Mouse (Mus musculus) limb, embryonic 15.5 days (tissue): ENCODE results near the gene Sycp2l. TPM values are rescaled to one million over a fixed set of nuclear protein-coding genes. Genes with fewer than 3 reads are reported as not detected.

Experiments
- ATAC-seq: fragments of 200-750 bp; cut with Nextera tagmentation; 2 replicates; pipeline ENCODE4 v1.8.0; 2017; ENCODE audit warnings: low read depth, moderate TSS enrichment; ENCODE audit not compliant: insufficient number of reproducible peaks, low FRiP score, low TSS enrichment
- H3K27ac ChIP-seq: fragments of 300-500 bp; sonication (generic); 2 replicates; pipeline ENCODE4 v1.5.1; 2015; ENCODE audit warnings: moderate library complexity, mild to moderate bottlenecking, inconsistent platforms
- H3K27me3 ChIP-seq: fragments of 300-500 bp; sonication (generic); 2 replicates; pipeline ENCODE4 v1.6.1; 2015; ENCODE audit warnings: inconsistent platforms
- H3K36me3 ChIP-seq: fragments of 300-500 bp; sonication (generic); 2 replicates; pipeline ENCODE4 v1.6.1; 2015; ENCODE audit warnings: inconsistent platforms
- H3K4me1 ChIP-seq: fragments of 300-500 bp; sonication (generic); 2 replicates; pipeline ENCODE4 v1.6.1; 2015; ENCODE audit warnings: inconsistent platforms
- H3K4me2 ChIP-seq: fragments of 300-500 bp; sonication (generic); 2 replicates; pipeline ENCODE4 v1.6.1; 2015; ENCODE audit warnings: mild to moderate bottlenecking, inconsistent platforms
- H3K4me3 ChIP-seq: fragments of 300-500 bp; sonication (generic); 2 replicates; pipeline ENCODE4 v1.5.1; 2015; ENCODE audit warnings: mild to moderate bottlenecking, inconsistent platforms
- H3K9ac ChIP-seq: fragments of 300-500 bp; sonication (generic); 2 replicates; pipeline ENCODE4 v1.6.1; 2015; ENCODE audit warnings: inconsistent platforms
- H3K9me3 ChIP-seq: fragments of 300-500 bp; sonication (generic); 2 replicates; pipeline ENCODE4 v1.6.1; 2016; ENCODE audit warnings: inconsistent platforms
- WGBS: fragments of 180-500 bp; shearing (Covaris S2); methylation state at CpG from one replicate; pipeline ENCODE4 v1.1.7; 2015; 5-methylcytosine and 5-hydroxymethylcytosine counted together
- polyA plus RNA-seq: library from polyadenylated mRNA; unstranded; fragments of >200 nt; fragmentation: Nextera tagmentation; extraction: Ambion mirVana; gene quantifications from 2 replicates; pipeline ENCODE4 v1.2.1, GENCODE M21; 2015

Gene Sycp2l
- polyA plus RNA-seq, 1 experiment from 2014 or later: not detected

GRCm38 (mm10) chr13:41206241-41206640 is 92.1 kb downstream of the Sycp2l start:
- WGBS: 85% methylated on average over 5 of the region's 5 CpGs
- H3K36me3 ChIP-seq: no peaks in the 10 kb centered on the region

GRCm38 (mm10) chr13:41211276-41211675 is 97.2 kb downstream of the Sycp2l start:
- no peak overlapping the region for H3K27ac ChIP-seq
- H3K36me3 ChIP-seq: no peaks in the 10 kb centered on the region
- H3K27me3 ChIP-seq: peaks cover under 1% of the 10 kb centered on the region; the same call in 1 of the 2 replicates
- H3K4me1 ChIP-seq: no peaks in the 10 kb centered on the region
- H3K4me3 ChIP-seq: no peak overlapping the region
- 60% methylated on average over 4 of the region's 4 CpGs for WGBS
- H3K9me3 ChIP-seq: no peaks in the 10 kb centered on the region
- no peak for ATAC-seq
- H3K9ac ChIP-seq: no peak overlapping the region
- H3K4me2 ChIP-seq: no peak overlapping the region

More at GRCm38 (mm10) chr13:41206241-41206640, 92.1 kb downstream of the Sycp2l start:
- no peak overlapping the region for H3K4me2 ChIP-seq
- peaks cover 3% of the 10 kb centered on the region; the same call in 1 of the 2 replicates for H3K27me3 ChIP-seq
- ATAC-seq: no peak
- H3K4me1 ChIP-seq: peaks cover 9% of the 10 kb centered on the region; the same call in 1 of the 2 replicates
- no peak overlapping the region for H3K4me3 ChIP-seq
- no peak overlapping the region for H3K9ac ChIP-seq
- no peaks in the 10 kb centered on the region for H3K9me3 ChIP-seq
- H3K27ac ChIP-seq: no peak overlapping the region

- no peak overlapping the region for H3K27ac ChIP-seq
- no peaks in the 10 kb centered on the region for H3K9me3 ChIP-seq
- no peak overlapping the region for H3K4me2 ChIP-seq
- no peaks in the 10 kb centered on the region for H3K27me3 ChIP-seq
- no peak for ATAC-seq
- no peak overlapping the region for H3K9ac ChIP-seq
- no peak overlapping the region for H3K4me3 ChIP-seq
- 51% methylated on average over 6 of the region's 6 CpGs for WGBS
- H3K4me1 ChIP-seq: no peaks in the 10 kb centered on the region
- H3K36me3 ChIP-seq: no peaks in the 10 kb centered on the region
Measured at GRCm38 (mm10) chr13:41212558-41213322, 98.6 kb downstream of the Sycp2l start.

GRCm38 (mm10) chr13:41215669-41216068 is 101.6 kb downstream of the Sycp2l start:
- 81% methylated on average over 6 of the region's 6 CpGs for WGBS
- Histone ChIP-seq H3K4me1 (peaks cover 8% of the 10 kb centered on the region; the same call in 1 of the 2 replicates), H3K4me3 (no peak overlapping the region), H3K27me3 (0 out of 2 replicates have a peak, but pooled peaks cover 2% of the 10 kb centered on the region), H3K4me2 (no peak overlapping the region), H3K9ac (no peak overlapping the region), H3K27ac (no peak overlapping the region), H3K36me3 (no peaks in the 10 kb centered on the region), H3K9me3 (0 out of 2 replicates have a peak, but pooled peaks cover under 1% of the 10 kb centered on the region)
- no peak for ATAC-seq

DNA sequence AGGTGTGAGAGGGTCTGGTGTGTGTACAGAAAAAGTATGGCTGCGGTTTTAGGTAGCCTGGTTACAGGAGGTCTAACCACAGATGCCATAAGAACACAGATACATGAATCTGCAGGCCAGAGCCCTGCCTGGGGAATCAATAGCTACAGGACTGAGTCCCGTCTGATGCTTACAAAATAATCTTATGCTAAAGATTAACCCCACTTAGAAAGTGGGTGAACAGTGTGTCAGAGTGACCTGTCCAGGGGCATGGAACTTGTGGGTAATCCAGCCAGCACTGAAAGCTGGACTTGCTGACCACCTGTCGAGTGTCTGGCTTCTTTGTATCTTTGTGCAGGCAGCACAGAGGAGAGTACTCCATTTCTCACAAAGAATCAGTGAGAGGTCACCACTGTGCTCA is 102.1 kb downstream of the Sycp2l start:
- Histone ChIP-seq H3K27me3 (0 out of 2 replicates have a peak, but pooled peaks cover 2% of the 10 kb centered on the region), H3K9ac (no peak overlapping the region), H3K9me3 (0 out of 2 replicates have a peak, but pooled peaks cover 4% of the 10 kb centered on the region), H3K4me2 (no peak overlapping the region), H3K27ac (no peak overlapping the region), H3K4me3 (no peak overlapping the region), H3K36me3 (no peaks in the 10 kb centered on the region), H3K4me1 (peaks cover 9% of the 10 kb centered on the region; the same call in 1 of the 2 replicates)
- WGBS: 85% methylated on average over 3 of the region's 3 CpGs
- no peak for ATAC-seq

DNA sequence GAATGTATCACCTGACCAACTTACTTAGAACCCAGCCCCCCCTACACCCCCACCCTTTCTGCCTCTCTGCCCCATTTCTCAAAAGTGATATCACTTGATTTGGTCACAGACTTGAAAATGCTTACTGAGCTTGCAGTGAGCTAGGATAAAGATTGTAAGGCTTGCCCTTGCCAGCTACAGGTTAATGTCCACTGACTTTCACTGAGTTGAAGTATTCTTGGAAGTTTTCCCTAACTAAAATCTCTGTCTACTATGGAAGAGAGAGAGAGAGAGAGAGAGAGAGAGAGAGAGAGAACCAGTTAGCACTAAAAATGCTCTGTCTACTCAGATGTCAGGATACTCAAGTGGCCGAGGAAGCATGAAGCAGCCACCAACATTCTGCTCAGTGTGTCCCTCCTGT is 104.9 kb downstream of the Sycp2l start:
- no peak overlapping the region for H3K27ac ChIP-seq
- H3K27me3 ChIP-seq: 0 out of 2 replicates have a peak, but pooled peaks cover 2% of the 10 kb centered on the region
- H3K4me2 ChIP-seq: no peak overlapping the region
- H3K9ac ChIP-seq: no peak overlapping the region
- 0 out of 2 replicates have a peak, but pooled peaks cover 4% of the 10 kb centered on the region for H3K9me3 ChIP-seq
- no peaks in the 10 kb centered on the region for H3K36me3 ChIP-seq
- no peak overlapping the region for H3K4me3 ChIP-seq
- 45% methylated on average over 1 of the region's 1 CpGs for WGBS
- ATAC-seq: no peak
- H3K4me1 ChIP-seq: peaks cover 9% of the 10 kb centered on the region; the same call in 1 of the 2 replicates

- peak overlapping the region; percentile 81 for H3K4me2 ChIP-seq
- H3K27ac ChIP-seq: no peak overlapping the region
- 0 out of 2 replicates have a peak, but pooled peaks cover 2% of the 10 kb centered on the region for H3K27me3 ChIP-seq
- peaks cover 9% of the 10 kb centered on the region; the same call in 1 of the 2 replicates for H3K4me1 ChIP-seq
- H3K9me3 ChIP-seq: 0 out of 2 replicates have a peak, but pooled peaks cover 4% of the 10 kb centered on the region
- H3K36me3 ChIP-seq: no peaks in the 10 kb centered on the region
- peak overlapping the region; percentile 59 for H3K4me3 ChIP-seq
- no peak overlapping the region for H3K9ac ChIP-seq
- 2% methylated on average over 38 of the region's 39 CpGs for WGBS
- no peak for ATAC-seq
Measured at GRCm38 (mm10) chr13:41219687-41220303, 105.7 kb downstream of the Sycp2l start.

DNA sequence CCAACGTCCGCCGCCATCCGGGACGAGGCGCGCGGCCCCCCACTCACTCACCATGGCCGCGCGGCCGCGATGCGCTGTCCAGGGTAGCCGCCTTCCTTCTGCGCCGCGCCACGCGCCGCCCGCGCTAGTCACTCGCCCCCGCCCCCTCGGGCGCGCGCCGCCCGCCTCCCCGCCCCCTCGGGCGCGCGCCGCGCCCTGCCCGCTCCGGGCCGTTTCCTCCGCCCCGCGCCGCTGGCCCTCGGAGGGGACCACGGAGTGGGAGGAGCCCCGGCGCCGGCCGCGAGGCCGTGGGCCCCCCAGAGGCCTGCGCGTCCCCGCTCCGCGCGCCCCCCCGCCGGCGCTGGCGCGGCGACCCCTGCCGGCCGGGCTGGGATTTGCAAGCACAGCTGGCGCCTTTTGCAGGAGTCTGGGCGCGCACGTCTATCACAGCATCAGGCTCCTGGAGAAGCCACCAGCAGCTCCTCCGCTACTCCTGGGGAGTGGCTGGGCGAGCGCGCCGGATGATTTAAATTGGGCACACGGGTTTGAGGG is 106.3 kb downstream of the Sycp2l start, which contains the start of gene Elovl2:
TSS of gene Elovl2 (minus strand) at position 102 of the 531 bp plus-strand sequence.
- H3K4me3 ChIP-seq: peak within 1 kb of the TSS; percentile 59
- peaks cover 9% of the 10 kb centered on the region; the same call in 1 of the 2 replicates for H3K4me1 ChIP-seq
- 0 out of 2 replicates have a peak, but pooled peaks cover 4% of the 10 kb centered on the region for H3K9me3 ChIP-seq
- no peaks in the 10 kb centered on the region for H3K36me3 ChIP-seq
- H3K27me3 ChIP-seq: 0 out of 2 replicates have a peak, but pooled peaks cover 2% of the 10 kb centered on the region
- ATAC-seq: peak; percentile 80
- no peak within 1 kb of the TSS for H3K9ac ChIP-seq
- H3K27ac ChIP-seq: no peak within 1 kb of the TSS
- peak within 1 kb of the TSS; percentile 81 for H3K4me2 ChIP-seq
- WGBS: 2% methylated on average over 63 of the region's 77 CpGs

Other genes with a start within 250 kb of the Sycp2l start
- 55.5 and 55.8 TPM in 2 replicates for gene Pak1ip1, start 113.3 kb upstream of the Sycp2l start, polyA plus RNA-seq
- gene Tmem14c, start 98.0 kb upstream of the Sycp2l start, polyA plus RNA-seq: 189 and 196 TPM in 2 replicates
- 0.22 and 0.26 TPM in 2 replicates for gene Mak, start 34.6 kb upstream of the Sycp2l start, polyA plus RNA-seq
- not detected in 2 replicates for gene Gcm2, start 3.3 kb upstream of the Sycp2l start, polyA plus RNA-seq
- gene Elovl2, start 106.1 kb downstream of the Sycp2l start, polyA plus RNA-seq: 1.8 and 2.3 TPM in 2 replicates
- gene Smim13, start 135.5 kb downstream of the Sycp2l start, polyA plus RNA-seq: 13.3 and 15.0 TPM in 2 replicates
- gene Gm17364, start 159.7 kb downstream of the Sycp2l start, polyA plus RNA-seq: not detected in 2 replicates